Mouse (Mus musculus) stomach, embryonic 14.5 days (tissue): ENCODE data around the gene Chgb. TPM values are rescaled to one million over a fixed set of nuclear protein-coding genes. Genes with fewer than 3 reads are reported as not detected.

Experiments used
- ATAC-seq: fragments of 200-750 bp; cut with Nextera tagmentation; 2 replicates; pipeline ENCODE4 v1.8.0; 2017; ENCODE audit warnings: low read depth, moderate TSS enrichment; ENCODE audit not compliant: insufficient number of reproducible peaks, insufficient read depth, low FRiP score
- H3K27ac ChIP-seq: fragments of 300-500 bp; sonication (generic); 2 replicates; pipeline ENCODE4 v1.5.1; 2014; ENCODE audit warnings: mild to moderate bottlenecking, low read length, moderate library complexity, mixed read lengths
- H3K27me3 ChIP-seq: fragments of 300-500 bp; sonication (generic); 2 replicates; pipeline ENCODE4 v1.6.1; 2014; ENCODE audit warnings: low read length, control low read depth, mixed read lengths; ENCODE audit not compliant: control insufficient read depth, insufficient read depth
- H3K36me3 ChIP-seq: fragments of 300-500 bp; sonication (generic); 2 replicates; pipeline ENCODE4 v1.6.1; 2014; ENCODE audit warnings: mild to moderate bottlenecking, control low read depth, low read length, moderate library complexity, mixed read lengths; ENCODE audit not compliant: control insufficient read depth, insufficient read depth
- H3K4me1 ChIP-seq: fragments of 300-500 bp; sonication (generic); 2 replicates; pipeline ENCODE4 v1.6.1; 2014; ENCODE audit warnings: low read length, control low read depth, mixed read lengths; ENCODE audit not compliant: control insufficient read depth, insufficient read depth
- H3K4me2 ChIP-seq: fragments of 300-500 bp; sonication (generic); replicated peaks from 2 replicates; pipeline ENCODE4 v1.6.1; 2014; ENCODE audit warnings: low read depth, low read length, control low read depth
- H3K4me3 ChIP-seq: fragments of 300-500 bp; sonication (generic); 2 replicates; pipeline ENCODE4 v1.5.1; 2014; ENCODE audit warnings: low read depth, low read length, control low read depth
- H3K9ac ChIP-seq: fragments of 300-500 bp; sonication (generic); replicated peaks from 2 replicates; pipeline ENCODE4 v1.6.1; 2014; ENCODE audit warnings: low read depth, mild to moderate bottlenecking, control low read depth, low read length, moderate library complexity, mixed read lengths
- H3K9me3 ChIP-seq: fragments of 300-500 bp; sonication (generic); 2 replicates; pipeline ENCODE4 v1.6.1; 2016; ENCODE audit warnings: low read depth, low read length, control low read depth; ENCODE audit not compliant: control insufficient read depth
- WGBS: fragments of 180-500 bp; shearing (Covaris S2); extraction: QIAGEN DNeasy Blood & Tissue Kit; methylation state at CpG from one replicate; pipeline ENCODE4 v1.1.7; 2014; 5-methylcytosine and 5-hydroxymethylcytosine counted together
- polyA plus RNA-seq: library from polyadenylated mRNA; unstranded; fragments of >200 nt; fragmentation: Nextera tagmentation; extraction: Ambion mirVana; gene quantifications from 2 replicates; pipeline ENCODE4 v1.2.1, GENCODE M21; 2014

The Chgb gene
- polyA plus RNA-seq, 1 experiment from 2014 or later = 3.4 TPM

- H3K4me2 ChIP-seq = no peak overlapping the region
- no peak for ATAC-seq
- WGBS = 77% methylated on average over 15 of the region's 15 CpGs
- H3K27ac ChIP-seq = no peak overlapping the region
- no peaks in the 10 kb centered on the region for H3K36me3 ChIP-seq
- no peak overlapping the region for H3K4me3 ChIP-seq
- no peak overlapping the region for H3K9ac ChIP-seq
- no peaks in the 10 kb centered on the region for H3K27me3 ChIP-seq
- H3K9me3 ChIP-seq = no peaks in the 10 kb centered on the region
- H3K4me1 ChIP-seq = no peaks in the 10 kb centered on the region
Measured at GRCm38 (mm10) chr2:132751141-132752066, 29.7 kb upstream of the Chgb start.

GRCm38 (mm10) chr2:132752398-132752797, 28.7 kb upstream of the Chgb start:
- Histone ChIP-seq H3K36me3 (no peaks in the 10 kb centered on the region), H3K9me3 (no peaks in the 10 kb centered on the region), H3K4me1 (no peaks in the 10 kb centered on the region), H3K4me3 (no peak overlapping the region), H3K9ac (no peak overlapping the region), H3K4me2 (no peak overlapping the region), H3K27me3 (no peaks in the 10 kb centered on the region), H3K27ac (no peak overlapping the region)
- no peak for ATAC-seq
- 47% methylated on average over 2 of the region's 2 CpGs for WGBS

GRCm38 (mm10) chr2:132753137-132753536, 27.9 kb upstream of the Chgb start:
- H3K27ac ChIP-seq = no peak overlapping the region
- H3K27me3 ChIP-seq = no peaks in the 10 kb centered on the region
- H3K4me3 ChIP-seq = no peak overlapping the region
- ATAC-seq = no peak
- 80% methylated on average over 3 of the region's 3 CpGs for whole genome bisulfite sequencing
- no peak overlapping the region for H3K9ac ChIP-seq
- no peaks in the 10 kb centered on the region for H3K36me3 ChIP-seq
- no peaks in the 10 kb centered on the region for H3K9me3 ChIP-seq
- no peak overlapping the region for H3K4me2 ChIP-seq
- no peaks in the 10 kb centered on the region for H3K4me1 ChIP-seq

- H3K9ac ChIP-seq = no peak overlapping the region
- no peak overlapping the region for H3K27ac ChIP-seq
- no peaks in the 10 kb centered on the region for H3K4me1 ChIP-seq
- H3K4me2 ChIP-seq = no peak overlapping the region
- H3K4me3 ChIP-seq = no peak overlapping the region
- no peaks in the 10 kb centered on the region for H3K36me3 ChIP-seq
- H3K27me3 ChIP-seq = no peaks in the 10 kb centered on the region
- no peaks in the 10 kb centered on the region for H3K9me3 ChIP-seq
- WGBS = 79% methylated on average over 5 of the region's 5 CpGs
- ATAC-seq = no peak
Measured at GRCm38 (mm10) chr2:132757911-132758310, 23.2 kb upstream of the Chgb start.

- no peaks in the 10 kb centered on the region for H3K36me3 ChIP-seq
- 67% methylated on average over 1 of the region's 1 CpGs for WGBS
Measured at GRCm38 (mm10) chr2:132770822-132771221, 10.3 kb upstream of the Chgb start.

GRCm38 (mm10) chr2:132781439-132782068, 476 bp downstream of the Chgb start:
- peak overlapping the region; percentile 64 for H3K4me2 ChIP-seq
- no peaks in the 10 kb centered on the region for H3K4me1 ChIP-seq
- ATAC-seq = peak; percentile 93
- H3K27ac ChIP-seq = no peak overlapping the region
- under 1% methylated on average over 38 of the region's 41 CpGs for WGBS
- no peak overlapping the region for H3K9ac ChIP-seq
- peak overlapping the region; percentile 34 for H3K4me3 ChIP-seq
- H3K9me3 ChIP-seq = no peaks in the 10 kb centered on the region
- H3K27me3 ChIP-seq = no peaks in the 10 kb centered on the region
- H3K36me3 ChIP-seq = no peaks in the 10 kb centered on the region

More at GRCm38 (mm10) chr2:132770822-132771221, 10.3 kb upstream of the Chgb start:
- H3K9ac ChIP-seq = no peak overlapping the region
- no peaks in the 10 kb centered on the region for H3K4me1 ChIP-seq
- no peak for ATAC-seq
- H3K27me3 ChIP-seq = no peaks in the 10 kb centered on the region
- H3K4me3 ChIP-seq = no peak overlapping the region
- H3K27ac ChIP-seq = no peak overlapping the region
- H3K4me2 ChIP-seq = no peak overlapping the region
- H3K9me3 ChIP-seq = no peaks in the 10 kb centered on the region

GRCm38 (mm10) chr2:132784039-132784438, 3.0 kb downstream of the Chgb start:
- H3K4me2 ChIP-seq = no peak overlapping the region
- 77% methylated on average over 6 of the region's 6 CpGs for WGBS
- H3K9ac ChIP-seq = no peak overlapping the region
- no peaks in the 10 kb centered on the region for H3K36me3 ChIP-seq
- H3K27me3 ChIP-seq = no peaks in the 10 kb centered on the region
- ATAC-seq = no peak
- H3K9me3 ChIP-seq = no peaks in the 10 kb centered on the region
- H3K4me1 ChIP-seq = no peaks in the 10 kb centered on the region
- no peak overlapping the region for H3K4me3 ChIP-seq
- no peak overlapping the region for H3K27ac ChIP-seq

GRCm38 (mm10) chr2:132793441-132794203, 12.5 kb downstream of the Chgb start:
- ATAC-seq = no peak
- H3K9me3 ChIP-seq = no peaks in the 10 kb centered on the region
- H3K27ac ChIP-seq = no peak overlapping the region
- H3K27me3 ChIP-seq = no peaks in the 10 kb centered on the region
- no peak overlapping the region for H3K9ac ChIP-seq
- H3K4me2 ChIP-seq = no peak overlapping the region
- no peaks in the 10 kb centered on the region for H3K36me3 ChIP-seq
- no peaks in the 10 kb centered on the region for H3K4me1 ChIP-seq
- 82% methylated on average over 19 of the region's 19 CpGs for WGBS
- no peak overlapping the region for H3K4me3 ChIP-seq
